Mouse (Mus musculus) T-helper 1 cell (primary cell): ENCODE results near the gene Spi1.

Source experiments
- in situ Hi-C: fragments of 300-600 bp; cut with MboI, MseI; formaldehyde crosslinking; loops from one replicate; pipeline ENCODE4 v1.15.1; 2025; ENCODE audit warnings: high pct_unique_total_duplicates

Spi1 gene

DNA sequence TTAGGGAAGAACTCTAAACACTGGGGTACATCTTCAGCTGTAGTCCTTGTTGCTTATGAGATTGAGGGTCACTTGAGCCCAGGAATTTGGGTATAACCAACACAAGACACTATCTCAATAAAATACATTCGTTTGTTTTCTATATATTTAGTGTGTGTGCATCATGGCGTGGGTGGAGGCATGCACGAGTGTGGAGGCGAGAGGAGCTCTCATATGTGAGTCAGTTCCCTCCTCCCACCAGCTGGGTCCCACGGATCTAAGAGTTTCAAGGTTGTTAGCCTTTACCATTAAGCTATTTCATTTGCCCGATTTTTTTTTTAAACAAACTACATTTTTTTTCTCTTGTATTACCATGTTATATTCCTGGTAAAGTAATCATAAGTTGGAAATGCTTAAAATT is 8.6 kb downstream of the Spi1 start:
- in situ Hi-C loops: no loop called here

DNA sequence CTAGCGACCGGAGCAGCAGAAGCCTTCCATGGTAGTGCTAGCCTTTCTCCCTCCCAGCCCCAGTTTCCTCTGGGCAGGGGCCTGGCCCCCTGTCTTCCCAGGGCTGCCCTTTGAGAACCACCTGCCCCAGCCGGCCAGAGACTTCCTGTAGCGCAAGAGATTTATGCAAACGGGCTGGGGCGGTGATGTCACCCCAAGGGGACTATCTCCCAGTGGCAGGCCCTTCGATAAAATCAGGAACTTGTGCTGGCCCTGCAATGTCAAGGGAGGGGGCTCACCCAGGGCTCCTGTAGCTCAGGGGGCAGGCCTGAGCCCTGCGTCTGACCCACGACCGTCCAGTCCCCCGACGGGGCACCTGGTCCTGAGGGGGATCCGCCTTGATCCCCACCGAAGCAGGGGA is 14.3 kb downstream of the Spi1 start:
- in situ Hi-C loops: loop anchor here (5.0 kb wide), 2 partner anchors 34 to 59 kb away; partner anchors contain the start of gene Rapsn

DNA sequence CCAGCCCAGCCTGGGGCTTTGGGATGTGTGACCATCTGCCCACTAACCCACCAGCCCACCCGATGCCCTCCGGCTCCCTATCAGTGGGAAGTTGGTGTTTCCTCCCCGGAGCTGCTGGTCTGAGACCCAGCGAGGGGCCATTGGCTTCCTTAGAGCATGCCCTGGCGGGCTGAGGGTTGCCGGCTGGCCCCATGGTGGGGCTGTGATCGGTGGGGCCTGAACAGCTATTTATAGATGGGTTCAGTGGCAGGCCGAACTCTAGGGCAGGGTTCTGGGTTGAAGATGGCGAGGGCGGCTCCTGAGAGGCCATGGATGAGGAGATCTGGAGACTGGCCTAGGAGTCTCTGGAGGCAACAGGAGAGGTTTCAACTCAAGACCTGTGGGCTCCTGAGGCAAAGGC is 14.8 kb downstream of the Spi1 start:
- in situ Hi-C loops: loop anchor here (5.0 kb wide), 2 partner anchors 35 to 60 kb away; partner anchors contain the start of gene Rapsn

DNA sequence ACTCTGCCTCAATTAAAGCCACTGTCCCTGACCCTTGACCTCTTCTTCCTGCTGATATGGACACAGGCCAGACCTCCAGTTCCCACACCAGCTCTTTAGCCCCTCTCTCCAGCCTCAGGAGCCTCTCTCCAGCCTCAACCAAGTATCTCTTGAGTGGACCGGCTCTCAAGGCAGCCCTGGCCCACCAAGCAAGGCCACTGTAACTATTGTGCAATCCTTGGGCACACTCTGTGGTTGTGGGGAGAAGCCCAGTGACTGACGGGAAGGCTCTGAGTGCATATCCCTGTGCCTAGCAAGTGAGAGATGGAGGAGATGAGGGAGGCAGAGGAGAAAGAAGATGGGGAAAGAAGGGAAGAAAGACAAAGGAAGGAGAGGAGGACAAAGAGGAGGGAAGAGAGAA is 16.0 kb downstream of the Spi1 start:
- in situ Hi-C loops: loop anchor here (5.0 kb wide), 2 partner anchors 36 to 61 kb away; partner anchors contain the start of gene Rapsn

DNA sequence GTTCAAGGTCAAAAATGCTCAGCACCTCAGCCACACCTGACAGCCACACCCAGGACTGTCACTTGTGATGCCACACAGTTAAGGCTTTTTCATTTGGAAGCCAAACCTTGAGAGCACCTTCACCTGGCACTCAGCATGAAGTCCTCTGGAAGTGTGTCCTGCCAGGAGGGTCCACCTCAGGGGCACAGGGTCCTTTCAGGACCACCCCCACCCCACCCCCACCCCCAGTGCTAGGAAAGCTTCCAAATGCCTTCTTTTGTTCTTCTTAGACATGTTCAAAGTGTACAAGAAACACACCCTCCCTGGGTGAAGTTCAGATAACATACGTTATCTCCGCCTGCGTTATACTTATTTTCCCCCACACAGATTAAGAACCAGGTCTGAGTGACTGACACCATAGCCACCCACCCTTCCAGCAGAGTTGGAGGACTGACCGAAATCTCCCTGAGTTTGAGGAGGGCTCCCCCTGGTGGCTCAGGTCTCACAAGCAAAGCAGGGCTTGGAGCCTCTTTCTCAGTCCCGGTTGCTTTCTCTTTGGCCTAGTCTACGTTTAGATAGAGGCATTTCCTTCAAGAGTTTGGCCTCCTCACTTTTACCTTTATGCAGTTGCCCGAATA is 19.0 kb downstream of the Spi1 start:
- in situ Hi-C loops: no loop called here

DNA sequence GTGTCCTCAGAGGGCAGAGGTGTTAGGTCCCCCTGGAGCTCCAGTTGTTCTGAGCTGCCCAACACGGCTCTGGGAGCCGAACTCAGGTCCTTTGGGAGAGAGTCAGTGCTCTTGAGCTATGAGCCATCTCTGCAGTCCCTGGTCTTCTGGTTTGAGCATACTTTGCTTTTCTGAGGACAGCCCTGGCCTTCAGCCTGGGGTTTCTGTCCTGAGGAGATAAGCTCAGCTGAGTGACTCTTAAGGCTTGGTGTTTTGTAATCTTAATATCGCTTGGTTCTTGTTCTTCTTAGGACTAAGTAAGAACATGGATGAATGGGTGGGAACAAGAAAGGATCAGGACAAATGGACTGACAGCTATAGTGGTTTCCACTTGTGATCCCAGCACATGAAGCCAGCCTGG is 26.0 kb downstream of the Spi1 start:
- in situ Hi-C loops: no loop called here

DNA sequence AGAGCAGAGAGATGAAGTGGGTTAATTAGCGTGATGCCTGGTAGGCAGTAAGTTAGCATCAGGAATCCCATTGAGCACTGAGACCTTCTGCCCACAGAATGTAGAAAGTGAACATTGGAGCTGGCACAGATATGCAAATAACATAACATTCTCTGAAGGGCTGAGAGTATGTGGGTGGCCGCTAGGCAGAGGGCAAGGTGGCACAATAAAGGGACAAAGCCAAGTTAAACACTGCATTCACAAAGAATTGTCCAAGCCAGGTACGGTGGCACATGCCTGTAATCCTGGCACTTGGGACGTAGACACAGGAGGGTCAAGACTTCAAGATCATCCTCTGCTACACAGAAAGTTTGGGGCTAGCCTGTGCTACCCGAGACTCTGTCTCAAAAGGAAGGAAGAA is 27.1 kb downstream of the Spi1 start:
- in situ Hi-C loops: no loop called here

DNA sequence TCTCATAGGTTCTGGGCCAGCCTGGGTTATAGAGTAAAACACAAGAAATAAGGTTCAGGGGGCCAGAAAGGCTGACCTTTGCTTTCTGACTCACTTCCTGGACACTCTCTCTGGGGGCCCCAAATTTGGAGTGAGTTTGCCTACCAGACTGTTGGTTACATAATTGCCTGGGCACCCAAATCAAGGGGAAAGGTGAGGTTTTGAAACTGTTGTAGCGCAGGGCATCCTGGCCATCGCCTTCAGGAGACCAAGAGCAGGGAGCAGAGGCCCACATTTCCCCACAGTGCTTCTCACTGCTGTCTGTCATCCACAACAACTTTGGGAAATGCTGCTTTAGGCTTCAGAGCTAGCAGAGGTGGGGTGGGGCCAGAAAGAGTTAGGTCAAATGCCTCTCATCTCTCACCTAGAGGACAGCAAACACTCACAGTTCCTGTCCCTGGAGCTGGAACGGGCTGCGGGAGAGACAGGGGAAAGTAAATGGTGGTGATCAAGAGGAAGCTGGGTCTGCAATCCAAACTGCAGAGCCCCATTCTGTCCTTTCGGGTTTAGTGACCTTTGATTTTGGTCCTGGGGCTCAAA is 27.7 kb downstream of the Spi1 start:
- in situ Hi-C loops: loop anchor here (10.0 kb wide), 1 partner anchor 375 kb away; no protein-coding TSS in a partner anchor

DNA sequence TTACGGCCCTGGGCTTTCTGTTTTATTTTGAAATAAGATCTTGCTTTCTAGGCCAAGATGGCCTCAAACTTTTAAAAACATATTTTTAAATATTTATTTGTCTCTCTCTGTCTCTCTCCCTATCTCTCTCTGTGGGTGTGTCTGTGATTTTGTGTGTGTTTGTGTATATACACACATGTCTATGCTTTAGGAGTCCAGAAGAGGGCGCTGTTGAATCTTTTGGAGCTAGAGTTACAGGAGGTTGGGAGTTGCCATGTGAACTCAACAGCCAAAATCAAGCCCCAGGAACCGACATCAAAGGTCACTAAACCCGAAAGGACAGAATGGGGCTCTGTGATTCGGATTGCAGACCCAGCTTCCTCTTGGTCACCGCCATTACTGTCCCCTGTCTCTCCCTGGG is 28.2 kb downstream of the Spi1 start:
- in situ Hi-C loops: loop anchor here (10.0 kb wide), 1 partner anchor 374 kb away; no protein-coding TSS in a partner anchor

DNA sequence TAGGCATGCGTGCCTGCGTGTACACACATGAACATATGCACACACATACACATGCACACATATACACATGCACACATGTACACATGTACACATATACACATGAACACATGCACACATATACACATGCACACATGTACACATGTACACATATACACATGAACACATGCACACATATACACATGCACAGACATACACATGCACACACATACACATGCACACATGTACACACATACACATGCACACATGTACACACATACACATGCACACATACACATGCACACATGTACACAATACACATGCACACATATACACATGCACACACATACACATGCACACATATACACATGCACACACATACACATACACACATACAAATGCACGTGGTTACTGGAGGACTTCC is 29.6 kb downstream of the Spi1 start:
- in situ Hi-C loops: loop anchor here (10.0 kb wide), 1 partner anchor 373 kb away; no protein-coding TSS in a partner anchor

DNA sequence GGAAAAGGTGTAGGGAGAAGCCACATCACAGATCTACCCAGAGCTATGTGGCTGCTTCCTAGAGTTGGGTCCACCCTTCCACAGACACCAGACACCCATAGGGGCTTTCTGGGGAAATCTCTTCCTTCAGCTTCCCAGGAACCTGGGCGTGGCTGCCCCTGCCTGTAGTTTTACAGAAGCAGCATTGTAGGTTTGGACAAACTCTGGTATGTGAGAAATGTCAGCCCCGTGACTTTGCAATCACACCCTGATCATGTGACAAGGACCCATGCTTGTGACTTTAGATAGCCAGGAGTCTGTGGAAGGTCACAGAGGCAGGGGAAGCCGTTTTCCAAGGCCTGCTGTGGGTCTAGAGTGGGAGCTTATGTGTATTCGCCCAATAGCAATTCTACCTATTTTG is 30.3 kb downstream of the Spi1 start:
- in situ Hi-C loops: loop anchor here (10.0 kb wide), 1 partner anchor 372 kb away; no protein-coding TSS in a partner anchor

DNA sequence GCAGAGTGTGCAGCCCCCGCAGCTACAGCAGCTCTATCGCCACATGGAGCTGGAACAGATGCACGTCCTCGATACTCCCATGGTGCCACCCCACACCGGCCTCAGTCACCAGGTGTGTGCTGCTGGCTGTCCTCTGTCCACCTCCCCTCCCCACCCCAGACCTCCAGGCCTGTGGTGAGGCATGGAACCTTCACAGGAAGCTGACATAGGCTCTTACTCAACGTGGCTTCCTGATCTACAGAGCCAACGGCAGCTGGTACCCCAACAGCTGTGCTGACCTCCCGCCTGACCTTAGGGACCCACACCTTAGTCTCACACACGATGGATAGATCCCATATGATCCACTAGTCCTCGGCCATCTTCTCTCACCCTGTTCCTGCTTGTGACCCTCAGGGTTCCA is 31.1 kb downstream of the Spi1 start:
- in situ Hi-C loops: loop anchor here (10.0 kb wide), 1 partner anchor 371 kb away; no protein-coding TSS in a partner anchor

DNA sequence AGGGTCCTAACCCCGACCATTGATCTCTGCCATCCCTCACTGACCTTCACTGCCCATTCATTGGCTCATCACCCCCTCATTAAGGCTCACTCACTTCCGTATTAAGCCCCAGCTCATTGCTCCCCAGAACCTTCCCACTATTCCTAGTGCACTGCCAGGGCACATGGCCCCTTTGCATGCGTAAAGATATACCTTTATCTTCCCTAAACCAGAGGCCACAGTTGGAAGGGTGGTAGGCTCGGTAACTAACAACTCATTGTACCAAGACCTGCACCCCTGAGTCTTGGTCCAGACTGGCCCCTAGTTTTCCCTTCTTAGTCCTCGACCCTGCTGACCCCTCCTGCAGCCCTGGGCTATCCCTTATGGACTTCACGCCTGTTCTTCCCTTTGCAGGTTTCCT is 31.7 kb downstream of the Spi1 start:
- in situ Hi-C loops: loop anchor here (10.0 kb wide), 1 partner anchor 371 kb away; no protein-coding TSS in a partner anchor

DNA sequence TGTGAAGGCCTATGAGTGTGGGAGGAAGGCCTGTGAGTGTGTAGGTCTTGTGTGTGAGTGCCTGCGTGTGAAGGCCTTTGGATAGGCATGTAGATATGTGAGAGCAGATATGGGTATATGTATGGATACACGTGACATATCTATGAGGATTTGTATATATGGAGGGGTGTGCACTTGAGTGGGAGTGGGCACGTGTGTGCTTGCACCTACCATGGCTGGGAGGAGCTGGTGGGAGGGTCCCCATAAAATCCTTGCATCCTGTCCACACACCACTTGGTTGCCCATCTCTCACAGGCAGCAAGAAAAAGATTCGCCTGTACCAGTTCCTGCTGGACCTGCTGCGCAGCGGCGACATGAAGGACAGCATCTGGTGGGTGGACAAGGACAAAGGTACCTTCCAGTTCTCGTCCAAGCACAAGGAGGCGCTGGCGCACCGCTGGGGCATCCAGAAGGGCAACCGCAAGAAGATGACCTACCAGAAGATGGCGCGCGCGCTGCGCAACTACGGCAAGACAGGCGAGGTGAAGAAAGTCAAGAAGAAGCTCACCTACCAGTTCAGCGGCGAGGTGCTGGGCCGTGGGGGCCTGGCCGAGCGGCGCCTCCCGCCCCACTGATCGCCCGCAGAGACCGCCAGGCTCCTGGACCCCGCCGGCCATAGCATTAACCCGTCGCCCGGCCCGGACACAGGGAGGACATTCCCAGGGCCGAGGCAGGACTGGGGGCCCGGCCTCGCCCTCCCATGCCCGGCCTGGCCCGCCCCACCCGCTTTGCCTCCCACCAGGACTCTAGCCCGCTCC is 32.8 kb downstream of the Spi1 start:
- in situ Hi-C loops: loop anchor here (10.0 kb wide), 1 partner anchor 370 kb away; no protein-coding TSS in a partner anchor

DNA sequence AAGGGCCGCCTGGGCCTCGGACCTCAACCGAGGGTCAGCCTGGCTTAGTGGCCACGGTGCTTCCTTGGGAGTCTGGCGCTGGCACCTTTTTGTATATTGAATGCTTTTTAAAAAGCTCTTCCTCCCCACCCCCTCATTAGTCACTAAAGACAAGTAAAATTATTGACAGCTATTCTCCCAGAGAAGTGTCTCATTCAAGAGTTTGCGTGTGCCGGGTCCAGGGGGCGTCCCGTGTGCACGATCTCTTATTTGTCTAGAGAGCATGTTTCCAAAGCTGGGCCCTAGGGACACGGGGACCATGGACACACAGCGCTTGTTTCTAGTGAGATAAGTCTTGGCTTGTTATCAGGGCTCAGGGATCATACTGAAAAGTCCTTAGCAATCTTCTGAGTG is 33.4 kb downstream of the Spi1 start:
- in situ Hi-C loops: loop anchor here (10.0 kb wide), 1 partner anchor 369 kb away; no protein-coding TSS in a partner anchor

DNA sequence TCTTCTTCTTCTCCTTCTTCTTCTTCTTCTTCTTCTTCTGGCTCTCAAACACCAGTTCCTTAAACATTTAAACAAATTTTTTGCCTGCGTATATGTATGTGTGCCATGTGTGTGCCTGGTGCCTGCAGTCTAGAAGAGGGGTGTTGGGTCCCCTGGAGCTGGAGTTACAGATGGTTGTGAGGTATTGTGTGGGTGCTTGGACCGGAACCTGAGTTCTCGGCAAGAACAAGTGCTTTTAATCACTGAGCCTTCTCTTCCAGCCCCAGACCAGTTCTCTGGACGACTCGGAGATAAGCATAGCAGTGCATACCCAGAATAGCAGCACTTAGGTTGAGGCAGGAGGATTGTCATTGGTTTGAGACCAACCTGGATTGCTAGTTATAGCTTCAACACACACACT is 34.7 kb downstream of the Spi1 start:
- in situ Hi-C loops: loop anchor here (10.0 kb wide), 1 partner anchor 368 kb away; no protein-coding TSS in a partner anchor

DNA sequence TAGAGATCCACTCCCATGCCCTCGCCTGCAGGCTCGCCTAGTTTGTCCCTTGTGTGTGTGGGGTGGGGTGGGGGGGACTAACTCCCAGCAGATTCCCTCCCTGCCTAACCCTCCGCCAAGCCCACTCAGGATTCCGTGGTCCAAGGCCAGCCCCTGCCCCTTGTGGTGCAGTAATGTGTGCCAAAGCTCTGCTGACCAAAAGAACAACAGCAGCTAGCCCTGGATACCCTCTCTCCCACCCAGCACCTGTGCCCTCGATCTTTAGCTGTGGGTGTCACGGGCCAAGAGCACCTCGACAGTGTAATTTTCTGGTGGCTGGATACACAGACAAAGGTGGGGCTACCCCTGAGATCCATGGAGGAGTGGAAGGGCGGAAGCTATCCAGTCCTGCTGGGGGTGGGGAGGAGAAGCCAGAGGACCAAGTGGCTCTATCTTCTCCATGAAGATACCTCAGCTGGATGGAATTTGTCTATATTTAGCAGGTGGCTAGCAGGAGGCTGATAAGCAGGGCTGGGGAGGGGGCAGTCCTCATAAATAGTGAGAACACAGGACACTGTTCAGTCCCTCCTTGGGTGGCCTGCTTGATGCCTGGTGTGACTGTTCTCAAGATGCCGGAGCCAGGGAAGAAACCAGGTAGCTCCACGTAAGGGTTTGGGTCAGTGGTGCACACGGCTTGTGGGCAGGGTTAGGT is 35.5 kb downstream of the Spi1 start, which contains the start of gene Mybpc3:
Mybpc3 (plus strand) TSS at position 560 of the 691 bp plus-strand sequence.
- in situ Hi-C loops: loop anchor here (10.0 kb wide), 1 partner anchor 367 kb away; no protein-coding TSS in a partner anchor

DNA sequence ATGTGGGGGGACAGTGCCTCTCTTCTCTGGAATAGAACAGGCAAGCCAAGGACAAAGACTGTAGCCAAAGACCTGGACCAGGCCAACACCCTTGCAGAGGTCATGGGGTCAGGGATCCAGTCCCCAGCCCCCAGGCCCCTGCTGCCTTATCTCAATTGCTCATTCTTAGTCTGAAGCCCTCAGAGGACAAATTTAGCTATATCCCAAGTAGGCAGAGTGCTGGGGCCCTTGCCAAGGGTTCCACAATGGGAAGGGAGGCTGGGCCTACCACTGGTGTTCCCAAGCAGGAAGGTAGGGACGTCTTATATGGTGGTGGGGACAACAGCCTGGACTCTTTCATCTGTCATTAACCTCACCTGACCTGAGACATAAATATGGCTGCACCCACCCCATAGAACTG is 36.5 kb downstream of the Spi1 start:
- in situ Hi-C loops: loop anchor here (10.0 kb wide), 1 partner anchor 366 kb away; no protein-coding TSS in a partner anchor

DNA sequence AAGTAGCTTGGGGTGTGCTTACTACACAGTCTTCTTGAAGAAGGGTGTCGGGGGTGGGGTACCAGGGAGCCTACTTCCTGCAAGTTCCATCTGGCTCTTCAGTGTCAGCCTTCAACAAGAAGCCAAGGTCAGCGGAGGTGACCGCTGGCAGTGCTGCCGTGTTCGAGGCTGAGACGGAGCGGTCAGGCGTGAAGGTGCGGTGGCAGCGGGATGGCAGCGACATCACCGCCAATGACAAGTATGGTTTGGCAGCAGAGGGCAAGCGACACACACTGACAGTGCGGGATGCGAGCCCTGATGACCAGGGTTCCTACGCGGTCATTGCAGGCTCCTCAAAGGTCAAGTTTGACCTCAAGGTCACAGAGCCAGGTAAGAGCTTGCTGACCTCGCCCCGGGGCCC is 36.9 kb downstream of the Spi1 start:
- in situ Hi-C loops: loop anchor here (10.0 kb wide), 1 partner anchor 366 kb away; no protein-coding TSS in a partner anchor

DNA sequence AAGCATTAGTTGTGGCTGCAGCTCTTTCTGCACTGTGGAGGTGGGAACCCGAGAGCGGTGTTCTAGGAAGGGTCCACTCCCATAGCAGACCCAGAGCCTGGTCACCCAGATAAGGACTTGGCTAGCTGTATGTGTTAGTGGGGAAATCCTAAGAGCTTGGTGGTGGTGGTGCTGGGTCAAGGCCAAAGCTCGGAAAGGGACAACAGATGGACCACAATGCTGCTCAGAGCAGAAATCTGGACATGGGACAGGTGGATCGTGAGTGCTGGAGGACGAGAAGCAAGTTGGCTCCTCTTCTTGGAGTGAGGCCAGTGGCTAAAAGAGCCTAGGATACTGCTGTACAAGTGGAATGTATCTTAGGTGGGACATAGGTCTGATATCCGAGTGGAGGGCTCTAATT is 37.4 kb downstream of the Spi1 start:
- in situ Hi-C loops: loop anchor here (10.0 kb wide), 1 partner anchor 365 kb away; no protein-coding TSS in a partner anchor

DNA sequence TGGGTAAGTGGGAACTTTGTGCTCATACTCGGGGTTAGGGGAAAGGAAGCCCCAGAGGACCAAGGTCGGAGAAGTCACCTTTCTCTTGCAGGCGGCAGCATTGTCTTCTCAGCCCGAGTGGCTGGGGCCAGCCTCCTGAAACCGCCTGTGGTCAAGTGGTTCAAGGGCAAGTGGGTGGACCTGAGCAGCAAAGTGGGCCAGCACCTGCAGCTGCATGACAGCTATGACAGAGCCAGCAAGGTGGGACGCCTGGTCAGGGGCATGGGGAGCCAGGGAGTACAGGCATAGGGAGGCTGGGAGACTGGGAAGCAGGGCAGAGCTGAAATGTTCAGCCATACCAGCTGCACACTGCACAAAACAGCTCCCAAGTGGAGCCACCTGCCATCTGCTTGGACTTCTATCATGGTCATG is 38.1 kb downstream of the Spi1 start:
- in situ Hi-C loops: no loop called here
